Mouse (Mus musculus): ENCODE results near the gene Cnpy1. TPM values are rescaled to one million over a fixed set of nuclear protein-coding genes. Genes with fewer than 3 reads are reported as not detected.

The Cnpy1 gene
- polyA plus RNA-seq, 1 experiment from 2014 or later, result not detected

DNA sequence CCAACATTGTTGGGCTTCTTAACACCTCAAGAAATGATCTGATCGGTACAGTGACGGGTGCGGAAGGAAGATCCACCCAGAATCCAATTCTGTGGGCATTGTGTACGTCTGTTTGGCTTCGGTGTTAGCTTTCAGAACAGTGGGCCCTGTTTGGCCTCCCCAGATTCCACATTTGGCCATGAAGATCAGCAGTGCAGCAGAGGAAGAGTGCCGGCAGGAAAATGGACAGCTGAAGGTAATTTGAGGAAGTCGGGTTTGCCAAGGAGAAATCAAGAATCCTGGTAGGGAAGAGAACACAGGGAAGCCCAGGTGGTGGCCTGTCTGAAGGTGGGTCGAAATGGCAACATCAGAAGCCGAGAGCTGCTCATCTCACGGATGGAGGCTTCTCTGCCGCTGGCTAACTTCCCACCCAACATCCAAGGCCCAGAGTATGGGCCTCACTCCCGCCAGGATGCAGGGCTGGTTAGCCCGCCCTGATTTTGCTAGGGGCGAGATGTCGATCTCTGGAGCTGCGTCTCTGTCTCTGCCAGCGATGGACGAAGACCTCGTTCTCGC is 84.1 kb downstream of the Cnpy1 start:
- H3K9me3 ChIP-seq (ENCODE audit: control insufficient read depth, low read length), result no peaks in the 10 kb centered on the region
- H3K9ac ChIP-seq (ENCODE audit: low read length), result no peak overlapping the region
- 2% methylated on average over 20 of the region's 20 CpGs for WGBS

DNA sequence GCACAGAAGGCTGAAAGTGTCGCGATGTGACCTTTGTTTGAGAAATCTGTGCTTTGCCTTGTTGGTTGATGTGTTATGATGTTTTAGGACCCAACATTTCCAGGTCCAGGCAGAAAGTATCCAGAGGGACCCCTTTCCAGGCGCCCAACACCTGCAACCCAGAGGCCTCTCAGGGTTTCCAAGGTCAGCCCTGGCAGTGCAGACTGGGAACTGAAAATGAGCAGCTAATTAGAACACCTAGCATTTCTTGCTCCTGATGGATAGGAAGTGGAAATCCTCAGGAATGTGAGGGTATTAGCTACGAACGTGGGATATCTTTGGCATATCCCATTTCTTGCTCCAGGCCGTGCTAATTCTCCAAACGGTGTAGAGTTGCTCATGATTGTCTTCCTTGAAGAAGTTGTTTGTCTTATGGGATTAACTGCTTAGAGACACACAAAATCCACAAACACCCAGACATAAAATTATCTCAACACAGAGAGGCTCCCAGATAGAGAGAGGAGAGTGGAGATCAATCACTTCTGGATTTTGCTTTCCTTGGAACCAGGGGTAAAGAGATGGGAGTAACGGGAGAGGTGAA is 85.6 kb downstream of the Cnpy1 start:
- peaks cover 3 to 6% of the 10 kb centered on the region in 2 experiments; a peak in 3 of 4 replicates for H3K4me1 ChIP-seq (ENCODE audit: control insufficient read depth in 2 of 2, insufficient read depth in 2 of 2, low read length in 2 of 2)
- H3K27me3 ChIP-seq (ENCODE audit: control insufficient read depth, insufficient read depth, low read length), result peaks cover 99% of the 10 kb centered on the region
- H3K9me3 ChIP-seq (ENCODE audit: control insufficient read depth, low read length), result no peaks in the 10 kb centered on the region
- H3K4me2 ChIP-seq (ENCODE audit: low read length), result no peak overlapping the region
- H3K9ac ChIP-seq (ENCODE audit: low read length), result no peak overlapping the region
- H3K27ac ChIP-seq (replicated peaks in 1 of 2; ENCODE audit: control insufficient read depth in 1 of 2, insufficient read depth in 1 of 2, low read depth in 2 of 2, low read length in 2 of 2), result no peak overlapping the region
- ATAC-seq (ENCODE audit: insufficient number of reproducible peaks, insufficient read depth, low FRiP score, low read depth), result no peak
- H3K36me3 ChIP-seq (ENCODE audit: control insufficient read depth, insufficient read depth, low read length), result no peaks in the 10 kb centered on the region
- H3K4me3 ChIP-seq (ENCODE audit: control insufficient read depth in 1 of 2, insufficient read depth in 1 of 2, low read depth in 1 of 2, low read length in 2 of 2), result no peak overlapping the region
- WGBS, result 8% methylated on average over 8 of the region's 8 CpGs

More for the DNA sequence above, 84.1 kb downstream of the Cnpy1 start:
- Histone ChIP-seq H3K4me3 (ENCODE audit: control insufficient read depth in 1 of 2, insufficient read depth in 1 of 2, low read depth in 1 of 2, low read length in 2 of 2) (peak overlapping the region in 1 of 2 experiments; percentile 24; a peak in 2 of 4 replicates), H3K27ac (replicated peaks in 1 of 2; ENCODE audit: control insufficient read depth in 1 of 2, insufficient read depth in 1 of 2, low read depth in 2 of 2, low read length in 2 of 2) (no peak overlapping the region), H3K4me2 (ENCODE audit: low read length) (peak overlapping the region; percentile 37), H3K27me3 (ENCODE audit: control insufficient read depth, insufficient read depth, low read length) (peaks cover 98% of the 10 kb centered on the region), H3K4me1 (ENCODE audit: control insufficient read depth in 2 of 2, insufficient read depth in 2 of 2, low read length in 2 of 2) (peaks cover 3 to 16% of the 10 kb centered on the region in 2 experiments), H3K36me3 (ENCODE audit: control insufficient read depth, insufficient read depth, low read length) (no peaks in the 10 kb centered on the region)
- no peak for ATAC-seq (ENCODE audit: insufficient number of reproducible peaks, insufficient read depth, low FRiP score, low read depth)

DNA sequence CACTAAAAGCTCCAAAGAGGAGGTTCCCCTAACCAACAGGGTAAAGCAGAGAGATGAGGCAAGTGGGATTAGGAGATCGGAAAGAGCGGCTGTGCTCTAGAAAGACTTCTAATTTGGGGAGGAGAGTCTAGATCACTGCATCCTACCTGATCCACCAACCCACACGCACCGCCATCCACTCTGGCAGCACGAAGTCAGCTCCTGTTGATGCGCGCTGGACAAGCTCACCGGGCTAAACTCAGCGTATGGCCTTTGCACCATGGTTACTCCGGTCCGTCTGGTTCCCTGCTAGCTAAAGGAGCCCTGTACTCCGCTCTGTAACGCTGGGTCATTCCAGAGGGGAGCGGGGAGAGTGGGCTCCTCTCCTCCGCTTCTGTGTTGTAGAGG is 86.5 kb downstream of the Cnpy1 start:
- Histone ChIP-seq H3K4me2 (ENCODE audit: low read length) (no peak overlapping the region), H3K9ac (ENCODE audit: low read length) (no peak overlapping the region), H3K27me3 (ENCODE audit: control insufficient read depth, insufficient read depth, low read length) (peaks cover 95% of the 10 kb centered on the region), H3K27ac (replicated peaks in 1 of 2; ENCODE audit: control insufficient read depth in 1 of 2, insufficient read depth in 1 of 2, low read depth in 2 of 2, low read length in 2 of 2) (no peak overlapping the region), H3K36me3 (ENCODE audit: control insufficient read depth, insufficient read depth, low read length) (no peaks in the 10 kb centered on the region), H3K9me3 (ENCODE audit: control insufficient read depth, low read length) (no peaks in the 10 kb centered on the region), H3K4me1 (ENCODE audit: control insufficient read depth in 2 of 2, insufficient read depth in 2 of 2, low read length in 2 of 2) (peaks cover 3 to 6% of the 10 kb centered on the region in 2 experiments; a peak in 3 of 4 replicates), H3K4me3 (ENCODE audit: control insufficient read depth in 1 of 2, insufficient read depth in 1 of 2, low read depth in 1 of 2, low read length in 2 of 2) (no peak overlapping the region)
- 2% methylated on average over 15 of the region's 15 CpGs for WGBS
- no peak for ATAC-seq (ENCODE audit: insufficient number of reproducible peaks, insufficient read depth, low FRiP score, low read depth)

DNA sequence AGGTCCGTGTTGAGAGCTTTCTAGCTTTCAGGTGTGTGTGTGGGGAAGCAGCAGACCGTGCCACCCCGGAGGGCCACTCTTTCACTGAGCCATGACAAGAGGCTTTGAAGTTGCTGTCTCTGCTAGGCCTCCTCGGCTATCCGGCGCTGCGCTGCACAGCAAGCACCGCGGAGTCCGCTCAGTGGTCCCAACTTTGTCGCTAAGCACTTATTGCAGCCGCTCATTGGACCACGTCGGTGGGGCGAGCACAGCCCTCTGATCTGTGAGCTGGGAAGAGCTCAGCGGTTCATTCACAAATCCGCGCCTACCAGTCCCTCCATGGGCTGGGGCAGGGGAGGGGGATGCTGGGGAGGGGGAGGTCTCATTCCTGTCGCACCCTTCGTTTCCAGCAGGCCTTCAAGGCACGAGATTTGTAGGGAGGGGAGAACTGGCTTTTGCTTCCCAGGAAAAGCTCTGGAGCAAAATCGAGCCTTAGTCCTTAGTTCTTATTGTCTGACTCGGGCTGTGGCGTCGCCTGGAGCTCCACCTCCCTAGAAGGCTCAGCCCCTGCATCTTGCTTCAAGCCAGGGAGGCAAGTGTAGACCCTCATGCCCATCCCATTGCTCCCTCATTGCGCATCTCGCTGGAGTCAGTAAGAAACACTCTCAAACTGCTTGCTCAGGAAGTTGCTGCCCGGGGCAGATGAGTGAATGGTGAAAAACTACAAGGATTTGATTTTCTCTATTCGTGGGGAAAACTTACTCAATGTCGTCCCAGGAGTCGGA is 87.1 kb downstream of the Cnpy1 start:
- Histone ChIP-seq H3K4me1 (ENCODE audit: control insufficient read depth in 2 of 2, insufficient read depth in 2 of 2, low read length in 2 of 2) (peaks cover 3 to 6% of the 10 kb centered on the region in 2 experiments; a peak in 3 of 4 replicates), H3K9ac (ENCODE audit: low read length) (no peak overlapping the region), H3K27me3 (ENCODE audit: control insufficient read depth, insufficient read depth, low read length) (peaks cover 95% of the 10 kb centered on the region), H3K36me3 (ENCODE audit: control insufficient read depth, insufficient read depth, low read length) (no peaks in the 10 kb centered on the region), H3K4me3 (ENCODE audit: control insufficient read depth in 1 of 2, insufficient read depth in 1 of 2, low read depth in 1 of 2, low read length in 2 of 2) (peak overlapping the region in 1 of 2 experiments; percentile 15; a peak in 2 of 4 replicates), H3K9me3 (ENCODE audit: control insufficient read depth, low read length) (no peaks in the 10 kb centered on the region), H3K4me2 (ENCODE audit: low read length) (peak overlapping the region; percentile 18), H3K27ac (replicated peaks in 1 of 2; ENCODE audit: control insufficient read depth in 1 of 2, insufficient read depth in 1 of 2, low read depth in 2 of 2, low read length in 2 of 2) (no peak overlapping the region)
- ATAC-seq (ENCODE audit: insufficient number of reproducible peaks, insufficient read depth, low FRiP score, low read depth), result no peak
- WGBS, result under 1% methylated on average over 31 of the region's 31 CpGs

DNA sequence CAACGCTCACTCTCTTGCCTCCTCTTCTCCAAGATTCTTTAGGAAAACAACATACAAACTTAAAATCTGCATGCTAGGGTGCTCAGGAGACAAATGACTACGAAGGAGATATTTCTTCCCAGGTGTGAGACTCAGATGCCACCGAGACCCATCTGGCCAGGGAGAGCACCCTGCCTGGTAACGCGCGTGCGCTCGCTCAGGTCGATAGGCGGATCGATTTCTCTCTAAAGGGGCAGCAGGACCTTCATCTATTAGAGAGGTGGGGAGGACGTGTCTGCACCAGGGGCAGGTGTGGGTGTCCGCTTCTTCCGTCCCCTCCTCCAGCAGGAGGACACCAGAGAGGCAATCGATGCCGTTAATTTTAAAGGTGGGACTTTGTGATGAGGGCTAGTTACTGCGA is 87.8 kb downstream of the Cnpy1 start:
- 3% methylated on average over 17 of the region's 17 CpGs for WGBS
- H3K27me3 ChIP-seq (ENCODE audit: control insufficient read depth, insufficient read depth, low read length), result peaks cover 95% of the 10 kb centered on the region
- no peak for ATAC-seq (ENCODE audit: insufficient number of reproducible peaks, insufficient read depth, low FRiP score, low read depth)
- H3K9me3 ChIP-seq (ENCODE audit: control insufficient read depth, low read length), result no peaks in the 10 kb centered on the region
- no peaks in the 10 kb centered on the region for H3K36me3 ChIP-seq (ENCODE audit: control insufficient read depth, insufficient read depth, low read length)
- peak overlapping the region; percentile 18 for H3K4me2 ChIP-seq (ENCODE audit: low read length)
- no peak overlapping the region for H3K9ac ChIP-seq (ENCODE audit: low read length)
- H3K4me1 ChIP-seq (ENCODE audit: control insufficient read depth in 2 of 2, insufficient read depth in 2 of 2, low read length in 2 of 2), result peaks cover 3 to 6% of the 10 kb centered on the region in 2 experiments; a peak in 3 of 4 replicates
- no peak overlapping the region for H3K27ac ChIP-seq (replicated peaks in 1 of 2; ENCODE audit: control insufficient read depth in 1 of 2, insufficient read depth in 1 of 2, low read depth in 2 of 2, low read length in 2 of 2)
- H3K4me3 ChIP-seq (ENCODE audit: control insufficient read depth in 1 of 2, insufficient read depth in 1 of 2, low read depth in 1 of 2, low read length in 2 of 2), result peak overlapping the region in 1 of 2 experiments; percentile 15; a peak in 2 of 4 replicates

DNA sequence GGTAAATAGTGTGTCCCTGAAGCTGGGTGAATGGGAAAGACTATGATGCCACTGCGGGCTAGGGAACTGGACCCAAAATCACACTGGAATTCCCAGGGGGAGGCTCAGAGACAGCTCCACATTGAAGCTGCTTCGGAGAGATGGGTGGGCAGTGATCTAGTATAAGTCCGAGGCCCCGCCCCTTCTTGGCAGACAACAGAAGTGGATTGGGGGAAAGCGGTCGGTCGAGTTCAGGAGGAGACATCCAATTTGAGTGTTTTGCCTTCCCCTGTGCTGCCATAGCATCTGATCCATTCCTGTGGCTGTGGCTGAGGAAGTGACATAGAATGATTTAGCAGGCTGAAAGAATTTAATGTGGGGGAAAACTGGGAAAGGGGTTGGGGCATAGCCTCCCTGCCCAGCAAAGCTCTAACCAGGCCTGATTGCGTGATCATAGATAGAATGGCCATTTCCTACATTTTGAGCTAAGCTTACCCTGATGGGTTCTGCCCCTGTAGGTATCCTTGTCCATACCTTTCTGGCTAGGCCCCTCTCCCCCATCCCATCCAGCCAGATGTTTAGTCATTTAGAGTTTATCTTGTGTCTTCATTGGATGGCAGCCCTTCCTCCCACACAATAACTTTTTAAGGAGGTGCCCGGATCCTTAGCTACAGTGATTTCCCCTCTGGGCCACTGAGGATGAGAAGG is 88.4 kb downstream of the Cnpy1 start:
- Histone ChIP-seq H3K4me3 (ENCODE audit: control insufficient read depth in 1 of 2, insufficient read depth in 1 of 2, low read depth in 1 of 2, low read length in 2 of 2) (no peak overlapping the region), H3K4me2 (ENCODE audit: low read length) (no peak overlapping the region), H3K4me1 (ENCODE audit: control insufficient read depth in 2 of 2, insufficient read depth in 2 of 2, low read length in 2 of 2) (peaks cover 3 to 6% of the 10 kb centered on the region in 2 experiments; a peak in 3 of 4 replicates), H3K27ac (replicated peaks in 1 of 2; ENCODE audit: control insufficient read depth in 1 of 2, insufficient read depth in 1 of 2, low read depth in 2 of 2, low read length in 2 of 2) (no peak overlapping the region), H3K9ac (ENCODE audit: low read length) (no peak overlapping the region), H3K27me3 (ENCODE audit: control insufficient read depth, insufficient read depth, low read length) (peaks cover 96% of the 10 kb centered on the region), H3K36me3 (ENCODE audit: control insufficient read depth, insufficient read depth, low read length) (no peaks in the 10 kb centered on the region), H3K9me3 (ENCODE audit: control insufficient read depth, low read length) (no peaks in the 10 kb centered on the region)
- no peak for ATAC-seq (ENCODE audit: insufficient number of reproducible peaks, insufficient read depth, low FRiP score, low read depth)
- 6% methylated on average over 9 of the region's 9 CpGs for WGBS

Data from heart, embryonic 14.5 days (tissue).